Mouse (Mus musculus) hindbrain, embryonic 14.5 days (tissue): Measurements from ENCODE around the gene Prmt6. TPM values are rescaled to one million over a fixed set of nuclear protein-coding genes. Genes with fewer than 3 reads are reported as not detected.

Experiments
- polyA plus RNA-seq: library from polyadenylated mRNA; unstranded; fragments of >200 nt; fragmentation: Nextera tagmentation; extraction: Ambion mirVana; gene quantifications from 2 replicates; pipeline ENCODE4 v1.2.1, GENCODE M21; 2014

Prmt6 gene
- polyA plus RNA-seq, 1 experiment from 2014 or later: 26.0 TPM

Other genes starting within 250 kb of the Prmt6 start
- gene Ntng1, start 107.0 kb downstream of the Prmt6 start, polyA plus RNA-seq: 19.5 and 21.3 TPM in 2 replicates